Mouse (Mus musculus): ENCODE measurements around the gene Tprn. TPM values are rescaled to one million over a fixed set of nuclear protein-coding genes. Genes with fewer than 3 reads are reported as not detected.

Gene Tprn
- polyA plus RNA-seq, 1 experiment from 2014 or later: 10.0 TPM

DNA sequence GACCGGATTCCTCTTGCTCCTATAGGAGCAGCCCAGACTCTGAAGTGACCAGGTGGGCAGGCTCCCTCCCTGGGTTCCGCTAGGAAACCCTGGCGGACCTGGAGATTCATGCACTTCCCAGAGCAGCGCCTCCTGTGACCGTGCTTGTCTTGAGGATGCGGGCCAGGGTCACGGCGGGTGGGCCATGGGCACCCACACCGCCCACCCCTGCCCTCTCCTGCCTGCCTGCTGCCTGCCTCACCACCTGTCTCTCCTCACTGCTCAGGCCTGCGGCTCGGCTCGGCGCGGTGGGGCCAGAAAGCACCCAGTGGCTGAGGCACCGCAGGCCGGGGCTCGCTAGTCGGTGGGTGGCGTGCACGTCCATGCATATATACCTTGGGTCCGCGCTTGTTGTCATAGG lies 48.6 kb downstream of the Tprn start:
- Histone ChIP-seq H3K27me3 (peaks cover 100% of the 10 kb centered on the region), H3K4me1 (no peaks in the 10 kb centered on the region), H3K9me3 (no peaks in the 10 kb centered on the region), H3K9ac (no peak overlapping the region), H3K36me3 (replicated peaks) (no peaks in the 10 kb centered on the region), H3K4me3 (replicated peaks) (no peak overlapping the region), H3K4me2 (no peak overlapping the region), H3K27ac (no peak overlapping the region)
- ATAC-seq (ENCODE audit: low FRiP score): no peak
- WGBS: 3% methylated on average over 22 of the region's 22 CpGs

DNA sequence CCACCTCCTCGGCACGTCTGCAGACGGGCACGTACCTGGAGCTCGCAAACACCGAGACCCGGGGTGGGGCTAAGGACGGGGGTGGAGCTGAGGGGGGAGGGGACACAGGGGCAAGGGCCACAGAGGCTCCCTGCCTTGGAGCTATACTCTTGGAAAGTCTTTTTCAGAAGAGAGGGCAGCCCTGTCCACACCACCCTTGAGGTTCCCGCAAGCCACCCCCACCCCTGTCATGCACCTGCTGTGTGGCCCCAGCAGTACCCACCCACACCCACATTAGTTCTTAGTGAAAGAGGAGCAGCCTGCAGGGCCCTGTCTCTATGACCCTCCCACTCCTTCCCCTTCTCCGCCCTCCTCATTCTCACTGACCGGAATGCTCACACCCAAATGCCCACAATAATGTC lies 49.1 kb downstream of the Tprn start:
- 7% methylated on average over 11 of the region's 11 CpGs for WGBS
- H3K27me3 ChIP-seq: peaks cover 100% of the 10 kb centered on the region
- no peak for ATAC-seq (ENCODE audit: low FRiP score)

DNA sequence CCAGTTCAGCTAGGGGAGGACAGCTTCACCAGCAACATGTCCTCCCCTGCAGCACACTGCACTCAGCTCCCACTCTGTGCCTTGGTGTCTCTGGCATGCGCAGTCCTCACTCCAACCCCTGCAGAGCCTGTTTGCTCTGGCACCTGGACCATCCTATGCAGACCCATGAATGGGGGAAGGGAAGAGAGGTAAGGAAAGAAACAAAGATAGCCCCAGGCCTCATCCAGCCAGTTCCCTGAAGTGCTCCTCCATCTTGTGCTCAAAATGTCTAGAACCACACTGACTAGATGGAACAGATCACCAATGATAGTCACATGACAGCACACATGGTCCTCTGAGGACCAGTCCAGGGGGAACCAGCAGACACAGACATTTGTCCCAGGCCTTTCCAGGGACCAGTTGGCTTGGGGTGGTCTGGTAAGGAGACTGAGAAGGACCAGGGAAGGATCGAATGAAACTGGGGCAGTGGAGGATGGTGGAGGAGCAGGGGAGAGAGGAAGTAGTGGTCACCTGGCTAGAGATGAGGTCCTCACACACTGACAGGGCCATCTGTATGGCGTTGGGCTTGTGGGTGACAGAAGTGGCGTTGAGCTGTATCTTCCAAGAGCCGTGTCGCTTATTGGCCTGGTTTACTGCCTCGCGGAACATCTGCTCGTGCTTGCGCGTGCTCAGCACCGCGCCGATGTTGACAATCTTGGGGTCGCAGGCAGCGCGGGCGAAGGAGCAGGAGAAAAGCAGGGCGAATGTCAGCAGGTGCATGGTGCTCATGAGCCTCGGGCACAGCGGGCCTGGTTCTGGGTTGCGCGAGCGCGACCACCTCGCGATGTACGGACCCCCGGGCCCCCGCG lies 55.9 kb downstream of the Tprn start:
- peak overlapping the region; percentile 45 for H3K4me3 ChIP-seq (replicated peaks)
- peak; percentile 41 for ATAC-seq (ENCODE audit: low FRiP score)
- peaks cover 93% of the 10 kb centered on the region for H3K27me3 ChIP-seq
- peaks cover 10% of the 10 kb centered on the region for H3K4me1 ChIP-seq
- no peaks in the 10 kb centered on the region for H3K9me3 ChIP-seq
- H3K4me2 ChIP-seq: peak overlapping the region; percentile 65
- no peak overlapping the region for H3K27ac ChIP-seq
- peak overlapping the region; percentile 34; the same call in 1 of the 2 replicates for H3K9ac ChIP-seq
- no peaks in the 10 kb centered on the region for H3K36me3 ChIP-seq (replicated peaks)
- 5% methylated on average over 31 of the region's 31 CpGs for WGBS

More for the DNA sequence above, 49.1 kb downstream of the Tprn start:
- H3K27ac ChIP-seq: no peak overlapping the region
- no peaks in the 10 kb centered on the region for H3K4me1 ChIP-seq
- no peak overlapping the region for H3K9ac ChIP-seq
- no peaks in the 10 kb centered on the region for H3K36me3 ChIP-seq (replicated peaks)
- no peak overlapping the region for H3K4me2 ChIP-seq
- no peaks in the 10 kb centered on the region for H3K9me3 ChIP-seq
- no peak overlapping the region for H3K4me3 ChIP-seq (replicated peaks)

DNA sequence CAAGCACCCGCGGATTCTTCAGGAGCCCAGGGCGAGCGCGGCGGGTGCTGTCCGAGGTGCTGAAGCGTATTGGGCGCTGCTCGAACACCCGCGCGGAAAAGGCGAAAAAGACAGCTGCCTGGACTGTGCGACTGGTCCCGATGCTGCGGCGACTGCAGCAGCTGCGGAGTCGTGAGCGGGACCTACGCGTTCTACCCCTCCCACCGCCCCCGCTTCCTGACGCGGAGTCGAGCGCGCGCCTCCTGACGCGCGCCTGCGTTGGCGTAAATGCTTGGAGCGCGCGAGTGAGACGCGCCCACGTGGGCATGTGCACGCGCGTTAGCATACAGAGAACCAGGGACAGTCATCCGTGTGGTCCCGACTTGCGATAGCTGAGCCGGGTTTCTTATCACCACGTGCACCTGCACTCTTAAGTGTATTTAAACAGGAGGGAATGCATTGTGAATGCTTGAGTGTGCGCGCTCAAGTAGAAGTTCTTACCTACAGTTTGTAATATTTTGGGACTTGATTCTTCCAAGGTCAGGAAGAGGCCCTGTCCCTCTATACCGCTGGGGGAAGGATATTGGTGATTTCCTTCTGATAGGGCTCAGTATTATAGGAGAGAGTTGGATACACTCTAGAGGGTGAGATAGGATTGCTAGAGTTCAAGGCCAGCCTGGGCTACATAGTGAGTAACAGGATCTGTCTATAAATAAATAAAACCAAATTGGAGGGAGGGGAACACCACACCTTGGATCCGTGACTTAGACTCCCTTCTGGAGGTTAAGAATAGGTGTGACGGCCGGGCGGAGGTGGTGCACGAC lies 56.8 kb downstream of the Tprn start, which contains the start of gene Grin1:
TSS of gene Grin1 (minus strand) at position 217 of the 803 bp plus-strand sequence.
- peak within 1 kb of the TSS; percentile 45 for H3K4me3 ChIP-seq (replicated peaks)
- H3K4me1 ChIP-seq: peaks cover 10% of the 10 kb centered on the region
- no peaks in the 10 kb centered on the region for H3K9me3 ChIP-seq
- peaks cover 84% of the 10 kb centered on the region for H3K27me3 ChIP-seq
- peak within 1 kb of the TSS; percentile 65 for H3K4me2 ChIP-seq
- no peak within 1 kb of the TSS for H3K27ac ChIP-seq
- no peaks in the 10 kb centered on the region for H3K36me3 ChIP-seq (replicated peaks)
- 9% methylated on average over 58 of the region's 58 CpGs for WGBS
- H3K9ac ChIP-seq: peak within 1 kb of the TSS; percentile 34; the same call in 1 of the 2 replicates
- peak; percentile 78 for ATAC-seq (ENCODE audit: low FRiP score)

Other genes starting within 250 kb of the Tprn start
- gene Nsmf, start 208.3 kb upstream of the Tprn start, polyA plus RNA-seq (2016; fragmentation: Nextera tagmentation; extraction: Ambion mirVana): 103 and 112 TPM in 2 replicates
- gene Entpd8, start 182.3 kb upstream of the Tprn start, polyA plus RNA-seq (2016; fragmentation: Nextera tagmentation; extraction: Ambion mirVana): not detected in 2 replicates
- 0.24 TPM in 1 of 2 replicates, not detected in the other for gene Noxa1, start 167.5 kb upstream of the Tprn start, polyA plus RNA-seq (2016; fragmentation: Nextera tagmentation; extraction: Ambion mirVana)
- 76.8 and 81.0 TPM in 2 replicates for gene Nrarp, start 81.9 kb upstream of the Tprn start, polyA plus RNA-seq (2016; fragmentation: Nextera tagmentation; extraction: Ambion mirVana)
- 0.62 and 1.0 TPM in 2 replicates for gene Tor4a, start 65.7 kb upstream of the Tprn start, polyA plus RNA-seq (2016; fragmentation: Nextera tagmentation; extraction: Ambion mirVana)
- gene Nelfb, start 51.1 kb upstream of the Tprn start, polyA plus RNA-seq (2016; fragmentation: Nextera tagmentation; extraction: Ambion mirVana): 106 and 111 TPM in 2 replicates
- not detected in 2 replicates for gene Stpg3, start 48.0 kb upstream of the Tprn start, polyA plus RNA-seq (2016; fragmentation: Nextera tagmentation; extraction: Ambion mirVana)
- gene Fam166a, start 43.9 kb upstream of the Tprn start, polyA plus RNA-seq (2016; fragmentation: Nextera tagmentation; extraction: Ambion mirVana): 0.46 and 0.87 TPM in 2 replicates
- 496 and 501 TPM in 2 replicates for gene Tubb4b, start 37.9 kb upstream of the Tprn start, polyA plus RNA-seq (2016; fragmentation: Nextera tagmentation; extraction: Ambion mirVana)
- gene Slc34a3, start 28.3 kb upstream of the Tprn start, polyA plus RNA-seq (2016; fragmentation: Nextera tagmentation; extraction: Ambion mirVana): not detected in 2 replicates
- gene Rnf224, start 25.8 kb upstream of the Tprn start, polyA plus RNA-seq (2016; fragmentation: Nextera tagmentation; extraction: Ambion mirVana): not detected in 2 replicates
- 30.2 and 37.9 TPM in 2 replicates for gene Rnf208, start 20.4 kb upstream of the Tprn start, polyA plus RNA-seq (2016; fragmentation: Nextera tagmentation; extraction: Ambion mirVana)
- not detected in 2 replicates for gene Cysrt1, start 20.2 kb upstream of the Tprn start, polyA plus RNA-seq (2016; fragmentation: Nextera tagmentation; extraction: Ambion mirVana)
- gene AL732309.1, start 15.8 kb upstream of the Tprn start, polyA plus RNA-seq (2016; fragmentation: Nextera tagmentation; extraction: Ambion mirVana): 4.2 and 6.0 TPM in 2 replicates
- gene Tmem203, start 7.2 kb upstream of the Tprn start, polyA plus RNA-seq (2016; fragmentation: Nextera tagmentation; extraction: Ambion mirVana): 17.6 and 18.1 TPM in 2 replicates
- 207 and 224 TPM in 2 replicates for gene Ssna1, start 9.8 kb downstream of the Tprn start, polyA plus RNA-seq (2016; fragmentation: Nextera tagmentation; extraction: Ambion mirVana)
- gene Anapc2, start 9.9 kb downstream of the Tprn start, polyA plus RNA-seq (2016; fragmentation: Nextera tagmentation; extraction: Ambion mirVana): 134 and 141 TPM in 2 replicates
- not detected in 2 replicates for gene Tmem210, start 25.5 kb downstream of the Tprn start, polyA plus RNA-seq (2016; fragmentation: Nextera tagmentation; extraction: Ambion mirVana)
- not detected in 2 replicates for gene Lrrc26, start 27.3 kb downstream of the Tprn start, polyA plus RNA-seq (2016; fragmentation: Nextera tagmentation; extraction: Ambion mirVana)
- 2.2 and 5.6 TPM in 2 replicates for gene Grin1, start 56.6 kb downstream of the Tprn start, polyA plus RNA-seq (2016; fragmentation: Nextera tagmentation; extraction: Ambion mirVana)
- 74.8 and 80.8 TPM in 2 replicates for gene Man1b1, start 69.7 kb downstream of the Tprn start, polyA plus RNA-seq (2016; fragmentation: Nextera tagmentation; extraction: Ambion mirVana)
- gene Dpp7, start 93.7 kb downstream of the Tprn start, polyA plus RNA-seq (2016; fragmentation: Nextera tagmentation; extraction: Ambion mirVana): 18.0 and 19.9 TPM in 2 replicates
- 4.0 and 4.3 TPM in 2 replicates for gene Uap1l1, start 103.1 kb downstream of the Tprn start, polyA plus RNA-seq (2016; fragmentation: Nextera tagmentation; extraction: Ambion mirVana)
- gene Sapcd2, start 109.7 kb downstream of the Tprn start, polyA plus RNA-seq (2016; fragmentation: Nextera tagmentation; extraction: Ambion mirVana): 60.8 and 67.8 TPM in 2 replicates
- gene Entpd2, start 133.3 kb downstream of the Tprn start, polyA plus RNA-seq (2016; fragmentation: Nextera tagmentation; extraction: Ambion mirVana): 0.22 TPM in 1 of 2 replicates, not detected in the other
- 192 and 198 TPM in 2 replicates for gene Npdc1, start 136.7 kb downstream of the Tprn start, polyA plus RNA-seq (2016; fragmentation: Nextera tagmentation; extraction: Ambion mirVana)
- 0.14 TPM in 1 of 2 replicates, not detected in the other for gene Fut7, start 160.6 kb downstream of the Tprn start, polyA plus RNA-seq (2016; fragmentation: Nextera tagmentation; extraction: Ambion mirVana)
- gene Abca2, start 166.1 kb downstream of the Tprn start, polyA plus RNA-seq (2016; fragmentation: Nextera tagmentation; extraction: Ambion mirVana): 10.9 and 12.5 TPM in 2 replicates
- 1.1 and 2.0 TPM in 2 replicates for gene Clic3, start 194.2 kb downstream of the Tprn start, polyA plus RNA-seq (2016; fragmentation: Nextera tagmentation; extraction: Ambion mirVana)
- 34.5 and 39.1 TPM in 2 replicates for gene Paxx, start 198.5 kb downstream of the Tprn start, polyA plus RNA-seq (2016; fragmentation: Nextera tagmentation; extraction: Ambion mirVana)
- gene Ptgds, start 207.4 kb downstream of the Tprn start, polyA plus RNA-seq (2016; fragmentation: Nextera tagmentation; extraction: Ambion mirVana): 0.69 and 1.3 TPM in 2 replicates
- gene Lcn12, start 231.3 kb downstream of the Tprn start, polyA plus RNA-seq (2016; fragmentation: Nextera tagmentation; extraction: Ambion mirVana): not detected in 2 replicates
- gene Fbxw5, start 238.1 kb downstream of the Tprn start, polyA plus RNA-seq (2016; fragmentation: Nextera tagmentation; extraction: Ambion mirVana): 102 and 110 TPM in 2 replicates
- gene C8g, start 239.1 kb downstream of the Tprn start, polyA plus RNA-seq (2016; fragmentation: Nextera tagmentation; extraction: Ambion mirVana): 4.7 and 5.4 TPM in 2 replicates